Mouse (Mus musculus) T-helper 1 cell (primary cell): ENCODE data around the gene Galnt2.

Experiments used
- in situ Hi-C: fragments of 300-600 bp; cut with MboI, MseI; formaldehyde crosslinking; loops from one replicate; pipeline ENCODE4 v1.15.1; 2025; ENCODE audit warnings: high pct_unique_total_duplicates

Gene Galnt2

DNA sequence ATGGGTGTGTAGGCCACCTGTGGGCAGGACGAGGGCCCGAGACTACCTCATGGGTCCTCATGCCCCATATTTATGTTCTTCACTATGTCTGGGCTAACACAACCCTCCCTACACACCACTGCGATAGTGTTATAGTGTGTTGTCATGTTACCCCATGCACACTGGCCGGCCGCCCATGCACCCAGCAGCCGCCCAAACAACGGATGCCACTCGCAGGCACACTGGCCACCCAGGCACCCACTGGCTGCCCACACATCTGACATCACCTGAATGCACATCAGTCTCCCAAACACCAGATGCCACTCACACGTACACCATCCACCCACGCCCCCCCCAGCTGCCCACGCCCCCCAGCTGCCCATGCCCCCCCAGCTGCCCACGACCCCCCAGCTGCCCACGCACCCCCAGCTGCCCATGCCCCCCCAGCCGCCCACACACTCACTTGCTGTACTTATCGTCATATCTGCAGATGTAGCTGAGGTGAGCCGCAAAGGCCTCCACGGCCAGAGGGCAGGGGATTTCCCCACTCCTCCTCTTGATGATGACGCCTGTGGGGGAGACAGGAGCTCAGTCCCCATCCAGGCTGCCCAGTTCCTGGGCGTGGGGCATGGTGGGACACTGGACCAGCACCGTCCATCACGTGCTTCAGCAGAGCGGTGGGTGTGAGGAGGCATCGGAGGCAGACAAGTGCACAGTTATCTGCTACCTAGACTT, 140.4 kb downstream of the Galnt2 start:
- in situ Hi-C loops, result no loop called here

GRCm38 (mm10) chr8:124373753-124374152, 142.6 kb downstream of the Galnt2 start:
- in situ Hi-C loops, result no loop called here

- in situ Hi-C loops, result no loop called here
Observed at GRCm38 (mm10) chr8:124375168-124375567, 144.0 kb downstream of the Galnt2 start.

- in situ Hi-C loops, result no loop called here
Observed at GRCm38 (mm10) chr8:124375727-124376126, 144.5 kb downstream of the Galnt2 start.

- in situ Hi-C loops, result no loop called here
Observed at GRCm38 (mm10) chr8:124376406-124376805, 145.2 kb downstream of the Galnt2 start.

- in situ Hi-C loops, result no loop called here
Observed at GRCm38 (mm10) chr8:124379289-124379688, 148.1 kb downstream of the Galnt2 start.

DNA sequence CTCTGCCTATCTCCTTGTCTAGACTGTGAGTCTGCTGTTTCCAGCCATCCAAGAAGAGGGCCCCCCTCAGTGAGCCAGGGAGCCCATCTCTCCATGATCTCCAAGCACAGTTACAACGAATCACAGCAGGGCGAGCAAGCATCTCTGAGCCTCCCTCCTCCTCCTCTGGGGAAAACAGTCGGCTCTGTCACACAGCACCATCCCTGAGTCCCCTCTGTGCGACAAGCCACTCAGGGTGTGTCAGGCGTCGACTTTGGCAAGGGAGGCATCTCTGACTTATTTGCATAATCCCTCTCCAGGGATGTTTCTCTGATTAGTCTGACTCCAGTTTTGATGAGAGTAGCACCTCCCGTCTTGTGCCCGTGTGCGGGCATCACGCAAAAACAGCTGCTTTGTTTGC, 151.0 kb downstream of the Galnt2 start:
- in situ Hi-C loops, result no loop called here

DNA sequence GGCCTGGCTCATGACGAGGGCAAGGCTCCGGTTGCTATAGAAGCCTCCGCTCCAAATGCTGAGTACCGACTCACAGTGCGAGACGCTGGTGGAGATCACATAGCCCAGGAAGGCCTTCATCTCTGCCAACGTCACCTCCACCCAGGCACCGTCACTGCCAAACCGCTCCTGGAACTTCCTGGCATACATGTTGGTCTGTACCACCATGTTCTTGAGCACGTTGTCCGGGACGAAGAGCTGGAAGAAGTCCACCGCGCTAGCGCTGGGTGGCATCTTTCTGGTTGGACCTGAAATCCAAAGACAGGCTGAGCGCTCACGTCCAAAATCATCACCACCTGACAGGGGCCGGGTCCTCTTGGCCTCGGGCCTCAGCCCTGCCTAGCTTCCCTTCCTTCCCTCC, 153.1 kb downstream of the Galnt2 start:
- in situ Hi-C loops, result no loop called here

- in situ Hi-C loops, result no loop called here
Observed at GRCm38 (mm10) chr8:124386225-124386899, 155.2 kb downstream of the Galnt2 start.

DNA sequence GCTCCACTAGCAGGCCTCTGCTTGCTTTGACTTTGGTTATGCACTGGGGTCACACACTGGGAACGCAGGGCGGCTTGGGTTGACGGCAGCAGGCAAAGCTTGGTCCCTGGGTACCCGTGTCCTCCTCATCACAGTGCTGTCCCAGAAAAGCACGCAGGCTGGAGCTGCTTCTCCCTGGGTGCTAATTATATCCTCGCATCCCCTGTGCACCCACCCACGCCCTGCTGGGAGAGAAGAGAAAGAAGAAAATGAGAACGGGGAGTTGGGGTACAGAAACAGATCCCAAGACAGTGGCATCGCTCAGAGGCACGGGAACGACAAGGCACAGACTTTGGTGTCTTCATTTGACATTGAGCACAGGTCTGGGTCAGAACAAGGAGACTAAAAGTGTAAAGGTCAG, 158.3 kb downstream of the Galnt2 start:
- in situ Hi-C loops, result no loop called here

DNA sequence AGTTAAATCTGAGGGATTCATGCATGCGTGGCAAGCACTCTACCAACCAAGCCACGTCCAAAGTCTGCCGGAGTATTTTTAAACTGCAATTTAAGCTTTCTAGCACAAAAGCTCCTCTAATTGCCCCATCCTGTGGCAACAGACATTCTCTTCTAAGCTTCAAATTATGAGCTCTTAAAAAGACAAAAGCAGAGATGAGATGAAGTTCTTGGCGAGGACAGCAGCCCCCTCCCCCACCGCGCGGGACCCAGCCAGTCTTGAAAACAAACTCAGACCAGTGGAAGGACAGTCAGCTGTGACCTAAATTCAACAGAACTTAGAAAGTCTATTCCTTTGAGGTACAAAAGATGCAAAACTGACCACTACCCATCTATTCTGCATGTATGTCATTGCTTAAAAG, 160.0 kb downstream of the Galnt2 start:
- in situ Hi-C loops, result no loop called here

- in situ Hi-C loops, result no loop called here
Observed at GRCm38 (mm10) chr8:124392271-124393012, 161.3 kb downstream of the Galnt2 start.

- in situ Hi-C loops, result no loop called here
Observed at GRCm38 (mm10) chr8:124393013-124393412, 161.8 kb downstream of the Galnt2 start.

- in situ Hi-C loops, result no loop called here
Observed at GRCm38 (mm10) chr8:124393927-124394326, 162.7 kb downstream of the Galnt2 start.

DNA sequence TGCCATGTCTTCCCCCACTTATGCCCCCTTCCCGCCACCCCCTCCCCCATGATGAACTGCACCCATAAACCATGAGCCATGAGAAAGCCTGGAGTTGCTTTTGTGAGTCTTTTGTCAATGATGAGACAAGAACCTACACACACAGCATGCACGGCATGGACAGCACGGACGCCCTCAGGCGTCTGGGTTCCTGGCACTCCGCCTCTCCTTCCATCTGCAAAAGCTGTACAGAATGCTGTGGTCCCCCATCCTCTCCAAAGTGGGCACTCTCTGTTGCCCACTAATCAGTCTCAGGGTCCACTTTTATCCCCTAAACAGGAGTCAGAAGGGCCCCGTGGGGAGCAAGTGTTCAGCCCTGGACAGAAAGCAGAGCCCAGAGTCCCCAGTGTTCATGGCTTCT, 163.8 kb downstream of the Galnt2 start:
- in situ Hi-C loops, result no loop called here
